Mouse (Mus musculus): ENCODE results near the gene Tubb4b.

Tubb4b gene

GRCm38 (mm10) chr2:25221331-25221772 is 3.1 kb downstream of the Tubb4b start:
- no peak for DNase-seq

- no peak for DNase-seq
Measured at GRCm38 (mm10) chr2:25218445-25218844, 6.1 kb downstream of the Tubb4b start, which contains the start of gene Fam166a. Gene Fam166a (plus strand): TSS chr2:25218745.

DNA sequence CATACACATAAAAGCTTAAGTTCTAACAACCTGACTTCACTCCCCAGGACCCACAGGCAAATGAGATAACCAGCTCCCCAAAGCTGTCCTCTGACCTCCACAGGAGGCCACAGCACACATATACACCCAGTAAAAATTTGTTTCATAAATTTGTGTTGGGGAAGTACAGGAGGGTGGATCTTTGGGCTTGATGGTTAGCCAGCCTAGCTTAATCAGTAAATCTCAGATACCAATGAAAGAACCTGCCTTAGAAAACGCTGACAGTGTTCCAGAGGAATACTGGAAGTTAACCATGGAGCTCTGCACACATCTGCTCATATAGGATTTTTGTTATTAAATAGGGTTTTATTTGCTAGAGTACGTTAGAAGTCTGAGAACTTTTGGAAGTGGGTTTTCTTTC is 6.8 kb downstream of the Tubb4b start:
- DNase-seq, result no peak

DNA sequence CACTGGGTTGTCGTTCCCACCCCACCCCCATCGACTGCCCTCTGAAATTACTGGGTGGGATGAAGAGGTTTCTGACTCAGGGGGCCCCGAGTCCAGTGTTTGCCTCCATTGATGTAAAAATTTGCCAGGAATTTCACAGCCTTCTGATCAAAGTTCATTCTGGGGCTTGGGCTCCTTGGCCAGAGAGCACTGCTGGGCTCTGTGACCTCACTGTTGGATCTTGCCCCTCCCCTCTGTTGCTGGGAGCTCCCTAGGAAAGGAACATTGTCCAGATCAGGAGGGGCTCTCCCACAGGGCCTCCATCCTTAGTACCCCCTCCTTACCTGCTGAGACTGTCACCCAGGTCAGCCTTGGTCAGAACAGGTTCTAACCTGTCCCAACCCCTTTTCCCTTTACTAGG is 10.1 kb downstream of the Tubb4b start, which contains the start of gene Stpg3:
TSS of gene Stpg3 (minus strand) at position 194 of the 400 bp plus-strand sequence.
- DNase-seq, result no peak

DNA sequence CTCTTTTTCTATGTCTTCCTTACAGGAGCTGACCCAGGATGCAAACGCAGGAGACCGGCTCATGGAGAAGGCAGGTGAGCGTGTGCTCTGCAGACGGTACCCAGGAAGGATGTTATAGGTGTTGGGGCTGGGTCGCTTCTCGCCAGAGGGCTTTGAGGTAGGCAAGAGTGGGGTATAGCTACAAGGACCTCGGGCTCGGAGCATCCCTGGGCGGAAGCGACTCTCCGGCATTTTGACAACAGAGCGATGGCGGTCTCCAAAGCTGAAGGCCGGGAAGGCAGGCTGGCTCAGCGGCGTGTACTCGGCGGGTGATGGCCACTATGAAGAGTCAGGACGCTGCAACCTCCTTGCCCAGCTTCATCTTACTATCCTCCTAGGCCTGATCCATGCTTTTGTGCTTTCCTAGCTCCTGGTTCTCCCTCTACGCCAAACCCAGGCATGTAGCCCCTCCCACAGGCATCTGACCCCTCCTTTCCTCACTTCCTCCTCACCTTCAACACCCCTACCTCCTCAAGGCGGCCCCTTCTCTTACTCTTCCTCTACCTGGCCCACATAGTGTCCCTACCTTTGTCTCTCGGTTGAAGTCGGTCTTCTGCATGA is 11.1 kb downstream of the Tubb4b start:
- DNase-seq, result no peak

GRCm38 (mm10) chr2:25211121-25211670 is 13.3 kb downstream of the Tubb4b start, which contains the start of gene Nelfb:
Gene Nelfb (minus strand): TSS chr2:25211489.
- peak; percentile 83 for DNase-seq

DNA sequence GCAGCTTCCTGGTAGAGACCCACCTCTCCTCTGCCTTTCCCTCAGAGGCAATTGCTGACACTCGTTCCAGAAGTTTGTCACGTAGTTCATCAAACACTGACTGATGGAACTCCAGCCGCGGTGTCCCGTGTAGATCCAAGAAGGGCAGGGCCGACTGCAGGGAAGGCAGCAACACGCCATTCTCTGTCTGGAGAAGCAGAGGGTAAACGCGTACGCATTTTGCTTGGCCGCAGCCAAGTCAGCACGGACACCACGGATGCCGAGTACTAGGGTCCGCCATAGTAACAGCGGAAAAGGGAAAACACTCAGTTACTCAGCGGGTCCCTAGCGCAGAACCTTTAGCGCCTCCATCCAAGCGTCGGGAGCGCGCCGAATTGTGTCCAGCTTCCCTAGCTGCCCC is 13.8 kb downstream of the Tubb4b start:
- DNase-seq, result no peak

DNA sequence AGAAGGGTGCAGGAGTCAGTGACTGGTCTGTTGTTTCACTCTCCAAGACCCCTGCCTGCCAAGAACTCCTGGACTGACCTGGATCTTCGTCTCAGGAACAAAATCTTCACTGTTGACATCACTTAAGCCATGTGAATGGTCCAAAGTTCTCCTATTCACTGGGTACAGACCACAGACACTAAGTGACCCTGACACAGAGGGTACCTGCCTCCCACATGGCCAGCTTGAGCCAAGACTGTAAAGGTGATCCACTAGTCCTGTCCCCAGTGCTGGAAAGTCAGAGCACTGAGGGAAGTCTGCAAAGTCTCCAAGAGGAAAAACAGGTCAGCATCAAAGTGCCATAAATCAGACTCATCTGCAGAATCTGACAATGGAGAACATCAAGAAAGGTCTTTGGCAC is 16.9 kb downstream of the Tubb4b start:
- no peak for DNase-seq

DNA sequence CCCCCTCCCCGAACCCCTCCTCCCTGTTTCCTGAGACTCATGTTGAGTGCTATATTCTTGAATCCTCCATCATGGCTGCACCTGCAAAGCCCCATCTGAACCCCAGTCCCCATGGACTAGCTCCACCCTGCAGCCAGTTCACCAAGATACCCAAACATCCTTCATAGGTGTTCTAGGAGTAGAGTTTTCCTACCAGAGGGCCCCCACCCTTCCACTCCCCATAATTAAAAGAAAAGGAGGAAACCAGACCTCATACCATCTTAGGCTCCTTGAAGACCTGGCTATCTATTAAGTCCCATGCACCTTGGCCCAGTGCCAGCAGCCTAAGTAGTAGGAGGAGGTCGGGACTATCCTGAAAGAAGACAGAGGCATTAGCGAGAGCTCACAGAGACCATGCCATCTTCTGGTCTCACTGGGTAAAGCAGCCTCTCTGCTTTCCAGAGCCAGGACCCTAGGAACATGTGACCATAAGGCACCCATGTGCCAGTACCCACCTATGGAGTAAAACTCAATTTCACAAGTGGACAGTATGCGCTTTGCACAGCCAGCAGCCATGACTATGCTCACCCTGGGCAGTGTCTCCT is 20.8 kb downstream of the Tubb4b start:
- DNase-seq, result no peak

GRCm38 (mm10) chr2:25200631-25201030 is 23.9 kb downstream of the Tubb4b start:
- no peak for DNase-seq

DNA sequence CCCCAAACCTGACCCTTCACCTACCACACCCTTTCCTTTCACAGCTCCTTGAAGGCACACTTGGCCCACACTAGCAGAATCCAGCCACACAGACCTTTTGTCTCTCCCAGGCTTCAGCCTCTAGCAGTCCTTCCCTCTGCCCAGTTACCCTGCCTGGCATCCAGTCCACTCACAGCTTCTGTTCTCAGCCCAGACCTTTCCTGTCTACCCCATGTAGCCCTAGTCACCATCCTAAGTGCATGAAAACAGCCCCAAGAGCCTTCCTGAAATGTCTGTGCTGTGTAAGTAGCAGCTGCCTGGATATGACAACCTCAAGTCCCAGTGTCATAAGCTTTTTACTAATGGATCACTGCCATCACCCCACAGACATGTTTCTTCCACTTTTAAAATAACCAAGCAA is 26.6 kb downstream of the Tubb4b start:
- no peak for DNase-seq

DNA sequence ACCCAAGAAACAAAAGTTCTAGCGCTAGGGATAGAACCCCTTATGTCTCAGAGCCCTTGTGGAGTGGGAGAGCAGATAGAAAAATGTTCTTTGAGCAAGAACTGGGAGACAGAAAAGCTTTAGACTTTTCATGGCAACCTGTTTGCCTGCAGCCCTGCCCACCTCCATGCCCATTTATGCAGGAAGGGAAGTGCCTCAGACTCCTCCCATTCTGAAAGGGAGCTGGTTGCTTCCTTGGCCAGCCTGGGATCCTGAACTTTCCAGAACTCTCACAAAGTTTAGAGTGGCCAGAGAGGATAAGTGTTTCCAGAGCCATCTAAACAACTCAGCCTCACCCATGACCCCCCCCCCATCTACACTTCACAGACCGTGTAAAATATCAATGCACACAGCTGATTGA is 27.3 kb downstream of the Tubb4b start:
- no peak for DNase-seq

DNA sequence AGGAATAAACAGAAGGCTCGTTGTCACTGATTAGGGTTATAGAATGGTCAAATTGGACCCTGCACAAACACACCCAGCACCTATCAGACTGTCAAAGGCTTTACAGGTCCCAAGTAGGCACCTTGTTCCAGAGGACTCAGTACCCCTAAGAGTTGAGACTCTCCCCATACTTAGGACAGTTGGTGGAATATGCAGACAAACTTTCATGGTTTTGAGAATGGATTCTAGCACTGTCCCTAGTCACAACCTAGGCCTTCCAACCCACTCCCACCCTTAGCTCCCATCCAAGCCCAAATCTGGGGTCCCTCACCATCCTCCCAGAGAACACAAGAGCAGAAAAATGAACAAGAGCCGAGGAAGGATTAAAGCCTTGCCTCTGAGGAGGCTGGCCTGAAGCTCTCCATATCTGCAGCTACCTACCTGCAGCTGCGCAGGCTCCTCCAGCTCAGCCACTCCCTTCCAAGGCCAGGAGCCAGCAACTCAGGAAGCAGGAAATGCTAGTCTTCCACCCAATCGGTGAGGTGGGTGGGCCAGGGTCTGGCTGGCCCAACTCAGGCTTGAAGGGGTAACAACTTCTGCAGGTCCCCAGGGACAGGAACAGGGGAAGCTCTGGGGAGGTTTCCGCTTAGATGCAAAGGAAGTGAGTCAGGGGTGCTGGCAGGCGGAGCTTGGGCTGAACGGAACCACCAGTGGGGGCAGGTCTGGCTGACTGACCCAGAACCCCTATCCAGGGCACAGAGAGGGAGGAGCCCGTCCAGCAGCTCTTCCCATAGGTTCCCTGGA is 28.1 kb downstream of the Tubb4b start, which contains the start of gene Tor4a:
TSS of gene Tor4a (minus strand) at position 715 of the 783 bp plus-strand sequence.
- peak; percentile 31 for DNase-seq

DNA sequence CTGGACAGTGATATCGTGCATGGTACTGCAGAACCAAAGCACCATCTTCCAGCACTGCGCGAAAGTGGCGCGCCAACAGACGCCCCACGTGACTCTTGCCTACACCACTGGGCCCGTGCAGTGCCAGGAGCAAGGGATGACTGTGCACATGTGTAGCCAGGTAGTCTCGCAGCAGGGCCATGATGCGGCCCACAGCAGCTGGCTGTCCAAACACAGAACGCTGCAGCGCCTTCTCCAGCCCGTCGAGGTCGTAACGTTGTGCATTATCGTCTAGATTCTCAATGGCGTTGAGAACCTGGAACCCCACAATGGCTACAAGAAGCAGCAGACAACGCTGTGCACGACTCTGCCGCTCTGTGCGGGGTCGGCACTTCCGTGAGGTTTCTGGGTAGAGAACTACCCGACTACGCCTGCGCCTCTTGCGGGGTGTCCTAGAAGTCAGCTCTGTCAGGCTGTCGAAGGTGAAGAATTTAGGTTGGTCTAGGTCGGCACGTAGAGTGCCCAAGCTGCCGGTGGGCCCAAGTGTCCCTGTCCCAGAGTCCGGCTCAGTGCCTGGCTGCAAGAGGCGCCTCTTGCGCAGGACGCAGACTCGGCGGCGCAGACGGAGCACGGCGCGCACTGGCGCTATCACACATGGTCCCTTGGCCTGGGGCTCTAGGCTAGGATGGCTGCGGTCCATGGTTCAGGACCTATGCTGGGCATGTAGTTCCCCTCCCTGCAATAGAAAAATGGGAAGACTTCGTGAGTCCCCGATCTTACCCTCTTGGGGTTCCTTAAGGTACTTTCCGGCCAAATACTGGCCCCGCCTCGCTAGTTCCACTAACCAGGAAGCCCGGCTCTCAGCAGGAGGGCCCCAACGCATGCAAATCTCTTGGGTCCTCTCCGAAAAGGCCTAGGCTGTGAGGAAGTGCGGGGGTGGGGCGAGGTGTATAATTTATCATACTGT is 29.0 kb downstream of the Tubb4b start:
- no peak for DNase-seq

- DNase-seq, result no peak
Measured at GRCm38 (mm10) chr2:25194486-25195171, 29.9 kb downstream of the Tubb4b start.

DNA sequence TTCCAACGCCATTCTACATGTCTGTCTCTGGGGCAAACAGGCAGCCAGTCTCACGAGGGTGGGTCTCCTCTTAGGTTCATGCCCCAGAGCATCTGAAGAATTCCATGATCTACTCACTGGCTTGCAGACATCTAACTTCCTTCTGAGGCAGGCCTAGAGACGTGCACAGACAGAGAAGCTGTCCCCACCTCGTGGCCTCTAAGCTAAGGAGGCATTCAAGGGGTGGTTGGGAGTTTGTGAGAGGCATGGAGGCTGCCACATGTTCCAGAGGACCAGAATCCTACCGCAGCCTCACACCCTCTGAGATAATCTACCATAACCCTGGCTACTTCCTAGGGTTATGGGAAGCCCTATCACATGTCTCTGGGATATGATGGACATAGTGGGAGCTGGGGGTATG is 30.5 kb downstream of the Tubb4b start:
- DNase-seq, result no peak

- peak; percentile 72 for DNase-seq
Measured at GRCm38 (mm10) chr2:25193330-25193770, 31.2 kb downstream of the Tubb4b start.

DNA sequence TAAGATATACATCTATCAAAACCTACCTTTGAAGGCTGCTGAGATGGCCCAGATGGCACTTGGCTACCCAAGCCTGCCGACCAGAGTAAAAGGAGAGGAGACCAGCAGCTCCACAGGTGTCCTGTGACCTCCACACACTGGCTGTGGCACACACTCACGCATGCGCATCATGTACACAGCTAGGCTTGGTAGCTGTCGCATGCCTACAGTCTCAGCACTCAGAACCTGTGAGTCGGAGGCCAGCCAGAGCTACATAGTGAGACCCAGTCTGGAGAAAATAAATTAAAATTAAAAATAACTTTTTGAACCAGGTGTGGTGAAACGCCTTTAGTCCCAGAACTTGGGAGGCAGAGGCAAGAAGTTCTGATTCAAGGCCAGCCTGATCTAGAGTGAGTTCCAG is 36.7 kb downstream of the Tubb4b start:
- DNase-seq, result no peak

DNA sequence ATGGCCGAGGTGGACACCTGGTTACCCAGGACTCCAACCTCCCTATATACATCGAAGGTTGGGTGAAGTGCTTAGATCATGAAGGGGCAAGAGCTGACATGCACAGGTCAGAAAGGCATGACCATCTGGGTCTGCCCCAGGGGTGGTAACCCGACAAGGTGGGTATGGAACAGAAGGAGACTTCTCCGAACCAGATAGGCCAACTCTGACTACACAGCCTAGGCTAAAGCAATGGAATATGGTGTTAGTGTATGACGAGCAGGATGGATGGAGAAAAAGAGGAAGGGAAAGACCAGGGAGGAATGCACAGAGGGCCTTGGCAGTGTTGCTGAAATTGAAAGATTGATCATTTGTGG is 37.9 kb downstream of the Tubb4b start:
- DNase-seq, result no peak

- DNase-seq, result peak; percentile 60
Measured at GRCm38 (mm10) chr2:25185625-25186574, 38.6 kb downstream of the Tubb4b start.

- DNase-seq, result no peak
Measured at GRCm38 (mm10) chr2:25184496-25184895, 40.0 kb downstream of the Tubb4b start.

Data from right cerebral cortex, postnatal 14 days (tissue).